Mouse (Mus musculus) lung, embryonic 16.5 days (tissue): ENCODE data around the gene Lrrn4cl. TPM values are rescaled to one million over a fixed set of nuclear protein-coding genes. Genes with fewer than 3 reads are reported as not detected.

Experiments used
- ATAC-seq: fragments of 200-750 bp; cut with Nextera tagmentation; 2 replicates; pipeline ENCODE4 v1.8.0; 2017; ENCODE audit warnings: low read depth, mild to moderate bottlenecking, moderate library complexity
- H3K27ac ChIP-seq: fragments of 300-500 bp; sonication (generic); 2 replicates; pipeline ENCODE4 v1.5.1; 2014; ENCODE audit warnings: mild to moderate bottlenecking, control low read depth, low read length
- H3K27me3 ChIP-seq: fragments of 300-500 bp; sonication (generic); 2 replicates; pipeline ENCODE4 v1.6.1; 2014; ENCODE audit warnings: low read depth, low read length, mixed read lengths; ENCODE audit not compliant: control insufficient read depth, insufficient read depth
- H3K36me3 ChIP-seq: fragments of 300-500 bp; sonication (generic); 2 replicates; pipeline ENCODE4 v1.6.1; 2014; ENCODE audit warnings: low read length; ENCODE audit not compliant: control insufficient read depth, insufficient read depth
- H3K4me1 ChIP-seq: fragments of 300-500 bp; sonication (generic); replicated peaks from 2 replicates; pipeline ENCODE4 v1.6.1; 2014; ENCODE audit warnings: low read length, mixed read lengths; ENCODE audit not compliant: control insufficient read depth, insufficient read depth
- H3K4me2 ChIP-seq: fragments of 300-500 bp; sonication (generic); 2 replicates; pipeline ENCODE4 v1.6.1; 2014; ENCODE audit warnings: low read depth, low read length, control low read depth
- H3K4me3 ChIP-seq: fragments of 300-500 bp; sonication (generic); 2 replicates; pipeline ENCODE4 v1.5.1; 2014; ENCODE audit warnings: mild to moderate bottlenecking, low read length, control low read depth
- H3K9ac ChIP-seq: fragments of 300-500 bp; sonication (generic); 2 replicates; pipeline ENCODE4 v1.6.1; 2014; ENCODE audit warnings: low read length, control low read depth
- H3K9me3 ChIP-seq: fragments of 300-500 bp; sonication (generic); 2 replicates; pipeline ENCODE4 v1.6.1; 2016; ENCODE audit warnings: low read length; ENCODE audit not compliant: control insufficient read depth
- WGBS: fragments of 180-500 bp; shearing (Covaris S2); extraction: QIAGEN DNeasy Blood & Tissue Kit; methylation state at CpG from one replicate; pipeline ENCODE4 v1.1.7; 2014; 5-methylcytosine and 5-hydroxymethylcytosine counted together
- microRNA-seq: library from miRNA; unstranded; fragments of <30 nt; microRNA quantifications from one replicate; pipeline ENCODE4, GENCODE M21; 2016
- polyA plus RNA-seq: library from polyadenylated mRNA; unstranded; fragments of >200 nt; fragmentation: Nextera tagmentation; extraction: Ambion mirVana; gene quantifications from 2 replicates; pipeline ENCODE4 v1.2.1, GENCODE M21; 2015

Gene Lrrn4cl
- polyA plus RNA-seq, 1 experiment from 2014 or later = 1.7 TPM

DNA sequence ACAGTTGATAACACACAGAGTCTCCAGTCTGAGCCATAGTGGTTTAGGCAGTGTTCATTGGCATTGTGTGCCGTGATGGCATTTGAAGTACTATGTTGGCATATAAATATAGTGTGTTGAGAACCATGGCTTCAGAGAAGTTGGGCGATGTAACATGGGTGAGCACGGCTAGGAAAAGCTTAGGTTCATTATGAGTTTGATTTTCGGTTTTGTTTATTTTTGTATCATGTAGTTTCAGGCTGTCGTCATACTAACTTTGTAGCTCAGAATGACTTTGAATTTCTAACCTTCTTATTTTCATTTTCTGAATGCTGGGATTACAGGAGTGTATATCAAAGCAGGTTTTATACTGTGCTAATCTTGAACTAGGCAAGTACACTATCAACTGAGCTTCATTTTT lies 52.8 kb downstream of the Lrrn4cl start:
- H3K9ac ChIP-seq = no peak overlapping the region
- no peak overlapping the region for H3K4me3 ChIP-seq
- WGBS = 92% methylated on average over 5 of the region's 5 CpGs
- no peak for ATAC-seq
- H3K9me3 ChIP-seq = no peaks in the 10 kb centered on the region
- H3K27me3 ChIP-seq = no peaks in the 10 kb centered on the region
- H3K36me3 ChIP-seq = peaks cover 50% of the 10 kb centered on the region
- H3K4me2 ChIP-seq = no peak overlapping the region
- H3K4me1 ChIP-seq = peaks cover 9% of the 10 kb centered on the region
- no peak overlapping the region for H3K27ac ChIP-seq

Small RNA genes within 50 kb of the gene (microRNA-seq; reads per million reads assigned to microRNA genes)
- not detected for gene Mir5136

Other genes starting within 250 kb of the Lrrn4cl start
- gene Slc22a6, start 232.7 kb upstream of the Lrrn4cl start, polyA plus RNA-seq = not detected in 2 replicates
- 0.10 and 0.21 TPM in 2 replicates for gene Chrm1, start 187.0 kb upstream of the Lrrn4cl start, polyA plus RNA-seq
- gene Slc3a2, start 127.4 kb upstream of the Lrrn4cl start, polyA plus RNA-seq = 77.0 and 78.8 TPM in 2 replicates
- 75.5 and 78.9 TPM in 2 replicates for gene Wdr74, start 114.9 kb upstream of the Lrrn4cl start, polyA plus RNA-seq
- gene 1700092M07Rik, start 110.0 kb upstream of the Lrrn4cl start, polyA plus RNA-seq = 0.83 and 2.7 TPM in 2 replicates
- gene Stx5a, start 109.4 kb upstream of the Lrrn4cl start, polyA plus RNA-seq = 162 and 174 TPM in 2 replicates
- gene Nxf1, start 93.7 kb upstream of the Lrrn4cl start, polyA plus RNA-seq = 186 and 190 TPM in 2 replicates
- 188 and 194 TPM in 2 replicates for gene Tmem223, start 79.8 kb upstream of the Lrrn4cl start, polyA plus RNA-seq
- 88.2 and 89.7 TPM in 2 replicates for gene Tmem179b, start 76.3 kb upstream of the Lrrn4cl start, polyA plus RNA-seq
- gene Taf6l, start 64.4 kb upstream of the Lrrn4cl start, polyA plus RNA-seq = 24.0 and 26.0 TPM in 2 replicates
- 140 and 147 TPM in 2 replicates for gene Polr2g, start 52.2 kb upstream of the Lrrn4cl start, polyA plus RNA-seq
- 5.5 and 5.6 TPM in 2 replicates for gene Zbtb3, start 48.2 kb upstream of the Lrrn4cl start, polyA plus RNA-seq
- 55.2 and 56.5 TPM in 2 replicates for gene Ttc9c, start 31.4 kb upstream of the Lrrn4cl start, polyA plus RNA-seq
- 4.4 and 5.0 TPM in 2 replicates for gene Hnrnpul2, start 30.8 kb upstream of the Lrrn4cl start, polyA plus RNA-seq
- gene AC129217.1, start 21.0 kb upstream of the Lrrn4cl start, polyA plus RNA-seq = not detected in 2 replicates
- gene Bscl2, start 13.3 kb upstream of the Lrrn4cl start, polyA plus RNA-seq = 54.1 and 54.6 TPM in 2 replicates
- gene Gng3, start 11.6 kb upstream of the Lrrn4cl start, polyA plus RNA-seq = 2.8 and 3.3 TPM in 2 replicates
- gene Ubxn1, start 20.7 kb downstream of the Lrrn4cl start, polyA plus RNA-seq = 156 and 164 TPM in 2 replicates
- gene Uqcc3, start 30.2 kb downstream of the Lrrn4cl start, polyA plus RNA-seq = 63.5 and 64.0 TPM in 2 replicates
- 71.3 and 75.9 TPM in 2 replicates for gene Lbhd1, start 33.0 kb downstream of the Lrrn4cl start, polyA plus RNA-seq
- not detected in 2 replicates for gene Gm49403, start 33.2 kb downstream of the Lrrn4cl start, polyA plus RNA-seq
- 68.4 and 71.4 TPM in 2 replicates for gene 1810009A15Rik, start 38.1 kb downstream of the Lrrn4cl start, polyA plus RNA-seq
- not detected in 2 replicates for gene Gm49416, start 38.2 kb downstream of the Lrrn4cl start, polyA plus RNA-seq
- 38.3 and 40.8 TPM in 2 replicates for gene Ints5, start 42.2 kb downstream of the Lrrn4cl start, polyA plus RNA-seq
- gene Ganab, start 47.3 kb downstream of the Lrrn4cl start, polyA plus RNA-seq = 125 and 127 TPM in 2 replicates
- gene B3gat3, start 69.6 kb downstream of the Lrrn4cl start, polyA plus RNA-seq = 40.2 and 43.5 TPM in 2 replicates
- 2.8 and 4.0 TPM in 2 replicates for gene Rom1, start 78.6 kb downstream of the Lrrn4cl start, polyA plus RNA-seq
- gene Eml3, start 78.8 kb downstream of the Lrrn4cl start, polyA plus RNA-seq = 31.0 and 32.2 TPM in 2 replicates
- gene Mta2, start 91.1 kb downstream of the Lrrn4cl start, polyA plus RNA-seq = 149 and 164 TPM in 2 replicates
- gene Tut1, start 103.1 kb downstream of the Lrrn4cl start, polyA plus RNA-seq = 27.5 and 28.9 TPM in 2 replicates
- gene Eef1g, start 116.3 kb downstream of the Lrrn4cl start, polyA plus RNA-seq = 366 TPM in 2 replicates
- 30.5 and 31.0 TPM in 2 replicates for gene Ahnak, start 138.5 kb downstream of the Lrrn4cl start, polyA plus RNA-seq
- gene Scgb1a1, start 237.2 kb downstream of the Lrrn4cl start, polyA plus RNA-seq = 25.3 and 50.5 TPM in 2 replicates